Mouse (Mus musculus): ENCODE data around the gene Tmem9.
A peak's percentile ranks its signal among the peaks of the same experiment; 100 is the strongest.

Gene Tmem9

DNA sequence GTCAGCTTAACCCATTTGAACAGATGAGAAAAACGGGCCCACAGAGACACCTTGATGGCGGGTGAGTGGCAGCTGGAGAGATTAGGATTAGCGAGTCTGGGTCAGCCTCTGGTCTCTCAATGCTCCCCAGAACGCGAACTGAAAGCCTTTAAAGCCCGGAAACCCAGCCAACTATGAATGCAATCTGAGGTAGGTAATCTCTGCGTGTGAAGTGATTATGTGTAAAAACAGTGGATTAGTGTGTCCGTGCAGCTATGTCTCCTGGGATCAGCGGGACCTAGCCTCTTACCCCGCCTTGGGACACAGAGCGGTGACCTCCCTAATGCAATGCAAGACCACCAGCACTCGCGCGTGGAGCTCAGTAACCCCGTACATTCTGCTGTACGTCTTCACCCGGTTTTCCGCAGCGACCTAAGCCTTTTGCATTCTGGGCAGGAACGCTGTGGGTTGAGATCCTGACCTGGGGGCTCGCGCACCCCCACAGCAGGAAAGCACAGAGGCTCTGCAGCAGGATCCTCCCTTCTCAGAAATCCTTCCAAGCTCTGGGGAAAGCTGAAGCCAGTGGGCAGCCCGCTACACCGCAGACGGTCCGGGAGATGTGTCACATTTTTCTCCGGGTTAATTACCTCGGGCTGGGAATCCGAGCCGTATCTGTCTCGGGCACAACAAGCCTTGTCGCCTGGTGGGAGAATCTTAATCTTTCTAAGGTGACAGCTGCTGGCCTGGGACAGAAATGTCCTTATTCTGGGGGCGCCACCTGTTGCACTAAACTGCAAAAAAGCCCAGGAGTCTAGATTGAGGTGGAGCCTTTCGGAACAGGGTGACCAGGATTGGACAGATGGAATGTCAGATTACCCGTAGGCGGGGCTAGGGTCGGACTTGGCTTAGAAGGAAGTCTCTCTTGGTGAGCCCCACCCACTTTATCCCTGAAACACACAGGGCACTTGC lies at the start of gene Tmem9:
Gene Tmem9 (plus strand): TSS at position 940 of the 948 bp plus-strand sequence.
- peak; percentile 18 for DNase-seq (ENCODE audit: extremely low read depth, low read depth, low spot score)

DNA sequence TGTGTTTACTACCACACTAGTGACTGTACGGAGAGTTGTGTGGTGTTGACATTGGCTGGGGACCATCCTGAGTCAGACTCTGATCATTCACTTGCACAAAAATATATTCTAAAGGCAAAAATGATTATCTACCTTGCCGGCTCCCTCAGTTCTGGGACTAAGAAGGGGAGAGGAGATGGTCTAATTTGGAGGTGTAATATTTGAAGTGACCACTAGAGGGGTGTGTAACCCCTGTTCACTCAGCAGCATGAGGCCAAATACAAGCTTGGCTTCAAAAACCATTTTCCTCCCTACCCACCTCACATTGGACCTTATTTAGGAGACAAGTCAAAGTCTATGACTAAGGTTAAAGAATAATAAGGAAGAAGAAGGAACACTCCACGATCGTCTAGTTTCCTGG lies 49.5 kb upstream of the Tmem9 start:
- no peak for DNase-seq (ENCODE audit: extremely low read depth, low read depth, low spot score)

DNA sequence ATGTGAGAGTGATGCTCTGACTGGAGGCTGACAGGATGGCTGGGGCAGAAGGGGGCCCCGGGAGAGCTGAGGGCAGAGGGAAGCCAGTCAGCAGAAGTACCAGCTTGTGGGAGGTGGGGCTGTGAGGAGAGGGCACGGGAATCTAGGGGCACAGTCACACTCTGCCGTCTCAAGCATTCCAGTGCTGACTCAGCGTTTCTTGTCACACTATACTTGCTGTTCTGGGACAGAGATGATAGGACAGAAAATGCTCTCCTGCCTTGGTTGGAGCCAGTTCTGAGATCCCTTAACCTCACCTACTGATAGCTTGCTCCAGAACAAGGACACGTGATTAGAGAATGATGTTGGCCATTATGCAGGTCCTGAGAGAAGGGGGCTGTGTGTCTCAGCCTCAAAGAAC lies 44.8 kb upstream of the Tmem9 start:
- no peak for DNase-seq (ENCODE audit: extremely low read depth, low read depth, low spot score)

DNA sequence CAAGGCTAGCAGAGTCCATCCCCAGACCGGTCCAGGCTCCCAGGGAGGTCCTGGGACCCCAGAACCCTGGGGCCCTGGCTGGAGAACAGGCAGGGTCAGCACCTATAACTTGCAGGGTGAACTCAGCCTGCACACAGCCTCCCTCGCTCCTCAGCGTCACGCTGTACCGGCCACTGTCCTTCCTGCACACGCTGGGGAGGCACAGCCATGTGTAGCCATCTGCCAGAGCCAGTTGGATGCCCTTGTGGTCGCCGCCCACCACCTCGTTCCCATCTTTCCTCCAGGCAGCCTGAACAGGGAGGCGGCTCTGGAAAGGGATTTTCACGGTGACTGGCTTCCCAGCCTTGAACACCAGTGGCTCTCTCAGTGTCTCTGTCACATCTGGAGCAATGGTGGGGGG lies 43.4 kb upstream of the Tmem9 start:
- no peak for DNase-seq (ENCODE audit: extremely low read depth, low read depth, low spot score)

DNA sequence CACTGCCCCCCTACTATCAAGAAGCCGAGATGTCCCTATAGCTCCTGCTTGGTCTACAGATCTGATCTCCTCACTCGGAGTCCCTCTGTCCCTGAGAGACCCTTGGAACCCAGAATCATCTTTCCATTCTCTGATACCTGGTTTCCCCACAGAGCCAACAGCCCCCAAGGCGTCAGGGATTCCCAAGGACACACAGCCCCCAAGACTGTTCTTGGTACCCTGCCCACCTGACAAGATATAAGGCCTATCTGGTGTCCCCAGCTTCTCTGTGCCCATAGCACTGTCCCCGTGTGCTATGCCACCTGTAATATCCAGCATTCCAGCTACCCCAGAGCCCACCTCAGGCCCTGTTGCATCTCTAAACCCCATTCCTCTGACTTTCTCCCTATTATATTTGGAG lies 40.2 kb upstream of the Tmem9 start:
- no peak for DNase-seq (ENCODE audit: extremely low read depth, low read depth, low spot score)

DNA sequence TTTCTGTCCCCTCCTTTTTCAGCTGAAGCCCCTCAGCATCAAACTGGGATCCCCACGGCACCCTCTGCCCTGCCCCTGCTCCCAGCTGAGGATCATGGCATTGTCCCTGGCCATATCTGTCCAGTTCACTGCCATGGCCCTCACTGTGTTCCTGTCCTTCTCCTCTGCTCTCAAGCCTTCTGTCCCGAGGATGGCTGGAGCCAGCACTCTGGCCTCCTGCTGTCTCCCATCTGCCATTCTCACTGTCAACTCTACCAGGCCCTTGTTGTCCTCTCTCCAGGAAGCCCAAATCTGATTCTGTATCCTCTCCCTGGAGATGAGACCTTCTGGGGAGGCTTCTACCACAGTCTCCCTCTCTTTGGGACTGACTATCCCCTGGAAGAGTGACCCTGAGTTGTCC lies 37.5 kb upstream of the Tmem9 start:
- DNase-seq (ENCODE audit: extremely low read depth, low read depth, low spot score) = no peak

DNA sequence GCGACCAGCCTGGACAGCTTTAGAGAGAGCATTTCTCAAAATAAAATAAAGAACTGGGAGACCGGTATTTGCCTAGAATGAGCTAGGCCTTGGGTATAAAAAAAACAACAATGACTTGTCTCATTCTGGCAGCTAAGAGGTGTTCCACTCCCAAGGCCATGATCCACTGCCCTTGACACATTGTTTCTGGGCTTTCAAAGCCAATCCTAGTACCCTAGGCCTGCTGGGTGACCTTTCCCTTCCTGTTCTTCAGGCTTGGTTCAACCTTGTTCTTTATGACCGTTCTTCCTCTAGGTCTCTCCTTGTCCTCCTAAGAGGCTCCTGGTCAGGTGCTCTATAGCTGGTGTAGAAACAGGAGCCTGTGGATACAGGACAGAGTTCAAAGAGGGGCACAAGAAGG lies 35.4 kb upstream of the Tmem9 start:
- DNase-seq (ENCODE audit: extremely low read depth, low read depth, low spot score) = no peak

DNA sequence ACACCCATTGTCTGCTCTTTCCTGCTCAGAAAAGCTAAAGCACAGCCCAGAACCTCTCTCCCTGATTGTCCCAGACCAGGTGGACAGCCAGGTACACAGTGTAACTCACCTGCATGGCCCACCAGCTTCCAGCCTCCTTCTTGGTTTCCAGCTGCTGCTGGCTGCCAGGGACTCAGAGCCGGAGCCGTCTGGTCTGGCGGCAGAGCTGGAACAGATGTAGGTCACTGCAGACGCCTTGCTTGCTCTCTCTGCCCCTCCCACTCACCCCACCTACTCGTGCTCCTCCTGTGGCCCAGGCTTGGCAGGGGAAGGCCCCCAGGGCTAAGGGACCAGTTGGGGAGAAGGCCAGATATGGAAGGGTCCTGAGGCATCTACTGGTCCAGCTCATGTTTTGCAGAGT lies 23.8 kb upstream of the Tmem9 start:
- DNase-seq (ENCODE audit: extremely low read depth, low read depth, low spot score) = no peak

DNA sequence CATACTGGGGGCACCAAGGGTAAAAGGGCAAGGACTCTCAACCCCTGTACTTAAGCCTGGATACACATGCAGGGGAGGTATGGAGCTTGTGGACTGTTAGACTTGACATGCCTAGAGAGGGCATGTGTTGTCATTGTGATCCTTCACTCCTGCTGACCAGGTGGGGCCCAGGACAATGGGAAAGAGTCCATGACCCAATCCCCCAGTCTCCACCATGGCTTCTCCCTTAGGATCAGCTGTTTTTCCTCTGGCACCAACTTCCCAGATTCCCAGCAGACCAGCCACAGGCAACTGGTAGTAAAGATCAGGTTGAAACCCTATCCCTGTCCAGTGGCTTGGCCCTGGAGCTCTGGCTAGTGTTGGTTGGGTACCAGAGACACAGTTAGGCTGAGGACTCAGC lies 18.1 kb upstream of the Tmem9 start:
- DNase-seq (ENCODE audit: extremely low read depth, low read depth, low spot score) = no peak

DNA sequence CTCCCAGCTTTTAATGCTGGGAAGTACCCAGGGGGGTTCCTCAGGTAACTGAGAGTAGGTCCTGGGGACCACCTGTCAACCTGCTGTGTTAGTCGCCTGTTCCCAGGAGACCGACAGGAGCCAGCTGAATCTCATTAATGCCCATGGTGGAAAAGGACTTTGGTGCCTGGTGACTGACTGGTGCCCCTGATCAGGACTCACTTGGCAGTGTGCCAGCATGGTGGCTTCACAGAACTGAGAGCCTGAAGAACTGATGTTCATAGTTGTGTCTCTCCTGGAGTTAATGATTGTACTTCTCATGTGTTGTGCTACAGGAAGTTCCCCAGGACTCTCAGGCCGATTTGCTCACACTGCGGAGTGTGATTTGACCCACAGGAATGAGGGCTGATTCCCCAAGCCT lies 14.5 kb upstream of the Tmem9 start:
- no peak for DNase-seq (ENCODE audit: extremely low read depth, low read depth, low spot score)

DNA sequence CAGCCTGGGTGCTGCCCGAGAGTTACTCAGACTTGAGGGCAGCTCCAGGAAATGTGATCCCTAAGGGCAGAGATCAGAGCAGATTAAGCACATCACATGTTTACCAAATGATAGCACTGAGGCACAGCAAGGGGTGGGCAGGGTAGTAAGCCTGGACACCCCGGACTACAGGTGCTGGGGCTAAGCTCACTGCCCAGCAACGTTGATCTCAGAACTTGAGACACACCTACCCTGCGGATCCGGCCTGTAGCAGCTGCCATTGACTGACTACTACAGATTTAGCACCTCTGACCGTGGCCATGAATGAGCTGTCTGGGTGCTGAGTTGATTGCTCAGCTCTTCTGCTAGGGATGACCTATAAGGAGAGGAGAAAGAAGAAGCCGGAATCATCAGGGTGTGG lies 10.4 kb upstream of the Tmem9 start:
- DNase-seq (ENCODE audit: extremely low read depth, low read depth, low spot score) = no peak

DNA sequence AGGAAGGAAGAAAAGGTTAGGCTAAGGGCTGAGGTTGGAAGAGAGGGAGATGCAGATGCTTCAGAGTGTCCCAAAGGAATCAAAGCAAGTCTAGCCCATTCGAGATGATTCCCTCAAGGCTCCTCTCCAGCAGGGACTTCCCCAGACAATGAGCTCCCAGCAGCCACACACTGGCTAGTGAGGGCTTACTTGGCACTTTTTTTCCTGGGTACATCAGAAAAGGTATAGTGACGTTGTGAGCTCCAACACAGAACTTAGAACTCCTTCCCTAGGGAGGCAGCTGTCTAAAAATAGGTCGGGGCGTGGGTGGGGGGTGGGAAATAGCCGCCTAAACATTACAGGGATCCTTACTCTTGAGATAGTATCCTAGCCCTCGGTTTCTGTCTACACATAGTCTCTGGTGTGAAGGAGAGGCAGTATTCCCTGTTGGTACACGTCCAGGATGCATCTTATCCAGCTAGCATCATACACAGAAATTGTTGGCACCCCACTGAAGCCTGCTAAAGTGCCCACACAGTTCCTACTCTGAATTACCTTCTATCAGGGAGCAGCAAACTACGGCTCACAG lies 8.1 kb upstream of the Tmem9 start:
- no peak for DNase-seq (ENCODE audit: extremely low read depth, low read depth, low spot score)

DNA sequence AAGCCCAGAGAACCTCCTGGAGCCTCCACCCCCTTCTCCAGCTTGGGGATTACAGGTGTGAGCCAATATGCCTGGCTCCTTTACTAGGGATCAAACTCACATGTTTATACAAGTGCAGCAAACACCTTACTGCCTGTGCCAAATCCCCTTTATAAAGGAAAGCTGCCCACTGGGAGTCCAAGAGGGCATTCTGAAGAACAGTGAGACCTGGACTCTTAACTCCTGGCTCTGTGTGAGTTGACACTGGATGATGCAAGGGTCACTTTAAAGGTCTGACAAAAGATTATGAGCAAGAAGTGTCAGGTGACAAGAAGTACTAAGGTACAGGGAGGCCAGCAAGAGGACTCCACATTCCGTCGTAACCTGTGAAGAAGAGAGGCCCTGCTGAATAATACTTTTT lies 6.5 kb upstream of the Tmem9 start:
- DNase-seq (ENCODE audit: extremely low read depth, low read depth, low spot score) = no peak

DNA sequence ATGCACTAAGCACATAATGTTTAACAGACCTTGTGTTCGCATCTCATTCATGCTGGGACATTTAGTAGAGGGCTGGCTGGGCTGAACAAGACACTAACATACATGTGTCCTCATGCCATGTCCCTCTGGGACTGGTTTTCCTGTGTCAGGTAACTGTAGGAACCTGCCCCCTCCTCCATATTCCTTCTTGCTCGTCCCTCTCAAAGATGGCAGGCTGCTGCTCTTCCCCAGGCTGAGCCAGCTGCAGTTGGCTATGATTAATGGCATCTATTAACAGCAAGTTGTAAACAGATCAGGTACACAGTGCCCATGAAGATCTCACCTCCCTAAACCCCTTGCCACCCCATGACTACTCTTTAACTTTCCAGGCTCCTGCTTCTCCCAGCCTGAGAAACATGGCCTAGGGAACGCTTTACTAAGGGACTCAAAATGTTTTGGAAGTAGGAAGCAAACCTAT lies 1.6 kb upstream of the Tmem9 start, which contains the start of gene Igfn1:
Gene Igfn1 (minus strand): TSS at position 51 of the 457 bp plus-strand sequence.
- no peak for DNase-seq (ENCODE audit: extremely low read depth, low read depth, low spot score)

DNA sequence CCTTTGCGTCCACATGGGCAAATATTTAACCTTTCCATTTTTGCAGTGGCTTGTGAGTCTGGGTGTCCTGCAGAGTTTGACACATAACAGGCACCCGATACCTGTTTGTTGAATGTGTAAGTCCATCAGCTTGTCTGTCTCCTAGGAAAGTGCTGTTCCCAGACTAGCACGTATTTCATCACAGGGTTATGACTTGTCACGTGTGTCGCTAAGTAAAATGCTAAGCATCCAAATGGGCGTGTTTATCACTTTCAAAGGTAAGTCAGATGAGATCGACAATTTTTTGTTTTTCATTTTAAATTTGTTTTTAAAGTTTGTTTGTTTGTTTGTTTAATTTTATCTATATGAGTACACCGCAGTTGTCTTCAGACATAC lies 196 bp downstream of the Tmem9 start:
- no peak for DNase-seq (ENCODE audit: extremely low read depth, low read depth, low spot score)

DNA sequence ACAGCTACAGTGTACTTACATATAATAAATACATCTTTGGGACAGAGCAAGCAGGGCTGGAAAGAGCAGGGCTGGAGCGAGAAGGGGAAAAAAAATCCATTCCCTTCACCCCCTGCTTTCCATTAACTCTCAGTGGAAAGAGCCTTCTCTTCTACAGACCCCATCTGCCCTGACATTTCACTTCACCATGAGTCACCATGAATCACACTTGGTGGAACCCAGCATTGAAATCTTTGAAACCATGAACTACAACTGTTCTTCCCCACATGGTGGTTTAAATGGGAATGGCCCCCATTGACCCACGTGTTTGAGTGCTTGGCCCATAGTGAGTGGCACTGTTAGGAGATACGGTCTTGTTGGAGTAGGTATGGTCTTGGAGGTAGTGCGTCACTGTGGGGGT lies 2.3 kb downstream of the Tmem9 start:
- no peak for DNase-seq (ENCODE audit: extremely low read depth, low read depth, low spot score)

DNA sequence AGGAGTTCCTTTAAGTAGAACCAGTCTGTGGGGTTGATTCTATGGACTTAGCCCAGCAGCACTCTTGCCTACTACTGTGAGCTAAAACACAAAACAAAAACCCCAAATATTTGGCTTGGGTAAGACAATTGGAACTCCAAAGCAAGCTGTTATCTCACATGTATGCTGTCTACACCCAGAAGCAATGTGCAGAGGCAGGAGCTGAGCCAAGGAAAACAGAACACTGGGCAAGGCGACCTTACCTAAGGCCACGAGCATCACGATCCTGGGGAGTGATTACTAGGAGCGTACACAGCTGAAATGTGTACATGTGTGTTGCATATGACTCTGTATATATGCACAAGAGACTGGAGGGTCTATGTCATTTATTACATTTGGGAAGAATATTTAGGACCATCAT lies 5.6 kb downstream of the Tmem9 start:
- DNase-seq (ENCODE audit: extremely low read depth, low read depth, low spot score) = no peak

DNA sequence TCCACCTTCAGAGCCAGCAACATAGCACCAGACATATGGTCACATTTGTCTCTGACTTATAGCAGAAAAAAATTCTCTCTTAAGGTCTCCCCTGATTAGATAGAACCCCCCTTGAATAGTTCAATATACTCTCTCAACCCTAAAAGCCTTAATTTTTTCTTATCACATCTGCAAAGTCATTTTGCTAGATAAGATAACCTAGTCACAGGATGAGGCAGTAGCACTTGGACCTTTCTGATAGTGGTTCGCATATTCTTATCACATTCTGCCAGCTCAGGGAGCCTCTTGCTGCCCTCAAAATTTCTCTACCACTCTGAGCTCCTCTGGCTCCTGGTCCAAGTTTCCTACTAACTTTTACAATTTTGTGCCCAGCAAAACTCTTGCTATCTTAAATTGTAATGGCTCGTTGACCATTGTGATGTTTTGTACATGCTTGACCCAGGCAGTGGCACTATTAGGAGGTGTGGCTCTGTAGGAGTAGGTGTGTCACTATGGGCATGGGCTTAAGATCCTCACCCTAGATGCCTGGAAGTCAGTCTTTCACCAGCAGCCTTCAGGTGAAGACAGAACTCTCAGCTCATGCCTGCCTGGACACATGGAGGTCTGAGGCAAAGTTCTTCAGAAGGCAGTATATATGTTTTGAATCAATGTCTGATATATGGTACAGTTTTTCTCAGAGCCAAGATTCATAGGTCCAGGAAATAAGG lies 7.0 kb downstream of the Tmem9 start:
- no peak for DNase-seq (ENCODE audit: extremely low read depth, low read depth, low spot score)

DNA sequence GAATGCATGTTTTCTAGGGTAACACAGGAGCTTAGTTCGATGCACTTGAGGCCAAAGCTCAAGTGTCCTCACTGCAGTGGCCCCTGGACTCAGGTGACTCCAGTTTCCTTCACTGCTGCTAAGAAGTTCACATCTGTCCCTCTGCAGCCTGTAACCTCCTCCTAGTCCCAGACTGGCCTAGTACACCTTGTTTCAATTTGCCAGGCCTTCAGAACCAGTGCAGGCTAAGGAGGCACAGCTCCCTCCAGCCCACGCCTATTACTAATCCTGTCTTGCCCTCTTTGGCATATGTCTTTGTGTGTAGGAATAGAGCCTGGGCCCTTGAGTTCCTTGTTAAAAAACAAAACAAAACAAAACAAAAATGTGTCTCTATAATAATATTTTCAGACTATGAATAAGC lies 9.4 kb downstream of the Tmem9 start:
- peak; percentile 19 for DNase-seq (ENCODE audit: extremely low read depth, low read depth, low spot score)

DNA sequence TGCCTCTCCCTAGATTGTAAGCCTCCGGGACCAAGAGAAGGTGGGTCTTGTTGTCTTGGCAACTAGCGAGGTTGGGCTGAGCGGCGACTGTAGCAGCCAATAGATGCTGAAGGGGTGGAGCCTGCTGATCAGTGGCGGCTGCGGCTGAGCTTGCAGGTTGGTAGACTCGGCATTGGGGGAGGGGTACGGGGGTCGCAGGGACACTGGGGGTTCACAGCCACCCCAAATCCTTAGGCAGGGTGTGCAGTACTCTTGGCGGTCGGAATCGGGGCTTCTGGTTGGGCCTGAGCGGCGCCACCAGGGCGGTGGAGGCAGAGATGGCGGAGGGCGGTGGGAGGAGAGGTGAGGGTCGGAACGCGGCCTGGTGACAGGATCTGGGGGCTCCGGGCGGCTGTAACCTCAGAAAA lies 10.0 kb downstream of the Tmem9 start:
- peak; percentile 56 for DNase-seq (ENCODE audit: extremely low read depth, low read depth, low spot score)

DNA sequence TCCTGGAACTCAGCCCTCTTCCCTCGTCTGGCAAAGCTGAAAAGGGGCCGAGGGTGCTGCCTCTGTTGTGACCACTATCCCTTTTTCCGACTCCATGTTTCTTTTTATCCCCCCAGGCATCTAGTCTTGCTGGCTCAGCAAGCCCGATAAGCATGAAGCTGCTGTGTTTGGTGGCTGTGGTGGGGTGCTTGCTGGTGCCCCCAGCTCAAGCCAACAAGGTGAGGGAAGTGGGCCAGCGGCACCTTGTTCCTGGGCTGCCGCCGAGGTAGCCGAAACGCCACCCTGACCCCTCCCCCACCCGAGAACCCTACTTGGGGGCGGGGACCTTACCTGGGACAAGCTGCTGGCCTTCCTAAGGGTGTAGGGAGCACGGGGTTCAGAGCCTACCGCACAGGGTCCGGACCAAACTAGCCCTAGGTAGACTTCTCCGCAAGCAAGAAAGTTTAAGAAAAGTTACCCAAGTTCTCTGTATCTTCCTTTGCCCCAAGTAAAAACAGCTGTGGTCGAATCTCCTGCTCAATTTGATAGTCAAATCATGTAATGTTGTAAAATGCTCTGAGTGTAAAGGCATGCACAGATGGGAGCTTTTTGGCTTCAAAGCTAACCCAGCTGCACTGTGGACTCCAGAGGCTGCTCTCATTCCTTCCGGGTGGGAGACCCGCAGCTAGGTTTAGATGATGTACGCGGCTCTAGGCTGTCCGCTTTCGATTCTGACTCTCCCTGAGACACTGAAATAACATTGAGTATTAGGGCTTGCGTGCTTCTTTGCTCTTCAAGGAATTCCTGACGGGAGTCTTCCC lies 10.6 kb downstream of the Tmem9 start:
- no peak for DNase-seq (ENCODE audit: extremely low read depth, low read depth, low spot score)

All from fat pad, adult 2 months (tissue).